Mouse (Mus musculus) bone marrow macrophage, adult 2 months (primary cell): ENCODE measurements at regions not wholly inside any gene's neighbourhood (a gene's known extent, or its start where the extent isn't known, plus 50 kb on each side); places are given as distances from the start of the nearest gene placed in this dataset.

Experiments used
- CTCF ChIP-seq: IDR thresholded peaks from 2 replicates; pipeline ENCODE4 v1.5.1; 2012; ENCODE audit warnings: low read depth, mild to moderate bottlenecking, low read length, moderate library complexity
- POLR2A ChIP-seq: IDR thresholded peaks from 2 replicates; pipeline ENCODE4 v1.6.1; 2012; ENCODE audit warnings: mild to moderate bottlenecking, low read depth, low read length, borderline replicate concordance

- TF ChIP-seq CTCF (no peak), POLR2A (no peak)
Observed at GRCm38 (mm10) chr6:5594011-5594410, 97.9 kb upstream of the Pdk4 start.
